Mouse (Mus musculus): Measurements from ENCODE around the gene Nrl.

DNA sequence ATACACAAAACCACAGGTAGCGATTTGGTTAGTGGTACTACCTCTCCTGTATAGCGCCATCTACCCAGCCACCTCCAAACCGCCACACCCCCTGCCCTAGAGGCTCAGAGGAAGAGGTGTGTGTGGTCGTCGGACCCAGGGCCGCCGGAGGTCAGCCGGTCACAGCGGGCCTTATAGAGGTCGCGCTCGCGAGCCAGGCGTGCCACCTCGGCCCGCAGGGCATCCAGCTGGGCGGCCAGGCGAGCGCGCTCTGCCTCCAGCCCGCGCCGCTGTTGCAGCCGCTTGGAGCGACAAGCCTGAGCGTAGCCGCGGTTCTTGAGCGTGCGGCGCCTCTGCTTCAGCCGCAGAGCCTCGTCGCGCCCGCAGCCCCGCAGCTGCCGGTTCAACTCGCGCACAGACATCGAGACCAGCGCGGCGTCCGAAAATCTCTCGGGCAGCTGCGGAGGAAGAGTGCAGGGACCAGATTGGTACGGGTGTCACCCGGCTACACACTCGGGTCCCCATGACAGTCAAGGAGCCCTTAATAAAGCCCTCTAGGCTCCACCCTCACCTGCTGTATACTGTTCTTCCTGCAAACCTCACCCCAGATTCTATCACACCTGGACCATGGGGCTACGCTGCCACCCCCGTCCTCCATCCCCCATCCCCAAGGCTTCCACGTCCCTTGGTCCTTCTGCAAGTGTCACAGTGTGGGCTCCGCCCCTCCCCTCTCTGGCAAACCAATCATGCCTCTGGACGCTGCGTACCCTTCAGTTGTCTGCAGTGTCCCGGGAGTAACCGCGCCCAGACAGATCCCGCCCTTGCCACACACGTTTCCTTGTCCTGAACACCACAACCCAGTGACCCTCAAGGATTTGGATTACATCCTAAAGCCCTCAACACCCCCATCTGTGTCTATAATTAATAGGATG lies 4.1 kb downstream of the Nrl start:
- TF ChIP-seq CTCF (IDR thresholded peaks at IDR 0.05; ENCODE audit: low read depth) (no peak), EP300 (IDR thresholded peaks at IDR 0.05; ENCODE audit: low read depth) (no peak)
